Comparison of ENCODE assay signal across 10 mouse cellular contexts in genomic region chr2:167765811-167766210, GRCm38 (mm10).
A peak's percentile ranks its signal among the peaks of the same experiment; 100 is the strongest.
DNase-seq lines count a peak whose midpoint lies in the region; ATAC-seq and TF ChIP-seq lines count a peak whose summit lies in the region.
"Had no signal": no experiment of that assay in that cellular context is flagged by ENCODE, and none has a peak within 500 bp of the region (broad histone marks: within the 10 kb centered on the region; RNA-seq: fewer than 3 reads in every experiment).

No protein-coding gene starts in this region.

- H3K27me3 ChIP-seq in kidney, adult 2 months (replicated peaks; ENCODE audit: control insufficient read depth, insufficient read depth, low read length): no peaks in the 10 kb centered on the region
- H3K27me3 ChIP-seq in lung, postnatal 0 days (replicated peaks; ENCODE audit: insufficient read depth, low read length): no peaks in the 10 kb centered on the region
- H3K27me3 ChIP-seq in liver, embryonic 13.5 days: no peaks in the 10 kb centered on the region
- H3K27me3 ChIP-seq: embryonic facial prominence, embryonic 13.5 days; intestine, embryonic 15.5 days had no signal

- no peaks in the 10 kb centered on the region for H3K9me3 ChIP-seq in lung, postnatal 0 days (ENCODE audit: low read length)
- no peaks in the 10 kb centered on the region for H3K9me3 ChIP-seq in liver, embryonic 13.5 days (replicated peaks)
- H3K9me3 ChIP-seq: embryonic facial prominence, embryonic 13.5 days; intestine, embryonic 15.5 days had no signal

- H3K4me1 ChIP-seq in kidney, adult 2 months (ENCODE audit: control insufficient read depth, insufficient read depth, low read length): peaks cover 22% of the 10 kb centered on the region
- peaks cover 6% of the 10 kb centered on the region; the same call in 1 of the 2 replicates for H3K4me1 ChIP-seq in lung, postnatal 0 days (ENCODE audit: insufficient read depth, low read depth, low read length)
- H3K4me1 ChIP-seq in liver, embryonic 13.5 days (replicated peaks): peaks cover 37% of the 10 kb centered on the region

- H3K27ac ChIP-seq in kidney, adult 2 months (ENCODE audit: insufficient read depth, low read depth, low read length): peak overlapping the region; percentile 81
- H3K27ac ChIP-seq in lung, postnatal 0 days (ENCODE audit: low read length): peak overlapping the region; percentile 85; the same call in 1 of the 2 replicates
- H3K27ac ChIP-seq in liver, embryonic 13.5 days: peak overlapping the region; percentile 71; the same call in 1 of the 2 replicates

- TF ChIP-seq CTCF in kidney, adult 2 months (conservative IDR thresholded peaks at IDR 0.05; ENCODE audit: insufficient read depth, insufficient read length, low read depth, low read length): no peak
- TF ChIP-seq CTCF in lung, postnatal 0 days (IDR thresholded peaks at IDR 0.05): no peak

- no peak overlapping the region for H3K9ac ChIP-seq in lung, postnatal 0 days (replicated peaks; ENCODE audit: low read depth)
- 0 out of 2 replicates have a peak overlapping the region, but pooled peaks have one; percentile 62 for H3K9ac ChIP-seq in liver, embryonic 13.5 days
- H3K9ac ChIP-seq: intestine, embryonic 15.5 days had no signal

- no peak for DNase-seq in kidney, adult 2 months
- no peak for DNase-seq in kidney, adult 9 months
- DNase-seq in lung, postnatal 0 days (ENCODE audit: low spot score): no peak
- no peak for DNase-seq in lung, postnatal 10 days
- no peak for DNase-seq in liver, embryonic 13.5 days
- DNase-seq in frontal cortex, postnatal 25 days (ENCODE audit: low spot score in 2 of 2): no peak
- no peak for DNase-seq in adrenal gland, postnatal 14 days
- DNase-seq: gastrocnemius, postnatal 25 days had no signal

- TF ChIP-seq POLR2A in kidney, adult 2 months (IDR thresholded peaks at IDR 0.05; ENCODE audit: low read depth, low read length): no peak

- no peak for TF ChIP-seq EP300 in lung, postnatal 0 days (IDR thresholded peaks at IDR 0.05)

- H3K4me2 ChIP-seq in lung, postnatal 0 days (replicated peaks; ENCODE audit: low read depth, low read length): no peak overlapping the region
- H3K4me2 ChIP-seq in liver, embryonic 13.5 days: no peak overlapping the region
- H3K4me2 ChIP-seq: embryonic facial prominence, embryonic 13.5 days; intestine, embryonic 15.5 days had no signal

- 87% methylated on average over 6 of the region's 6 CpGs for WGBS in kidney, adult 2 months
- WGBS in lung, postnatal 0 days: 86% methylated on average over 6 of the region's 6 CpGs
- WGBS in liver, embryonic 13.5 days (ENCODE audit: insufficient replicate concordance): 78% methylated on average over 6 of the region's 6 CpGs

- ATAC-seq in lung, postnatal 0 days: no peak
- ATAC-seq in liver, embryonic 13.5 days (ENCODE audit: low read depth): no peak

- H3K4me3 ChIP-seq in kidney, adult 2 months (ENCODE audit: insufficient read depth, low read depth, low read length): no peak overlapping the region
- H3K4me3 ChIP-seq in lung, postnatal 0 days (ENCODE audit: low read depth, low read length): no peak overlapping the region
- no peak overlapping the region for H3K4me3 ChIP-seq in liver, embryonic 13.5 days (replicated peaks)
- H3K4me3 ChIP-seq: embryonic facial prominence, embryonic 13.5 days; intestine, embryonic 15.5 days had no signal

- no peaks in the 10 kb centered on the region for H3K36me3 ChIP-seq in kidney, adult 2 months (ENCODE audit: control insufficient read depth, insufficient read depth, low read length)
- H3K36me3 ChIP-seq in lung, postnatal 0 days (ENCODE audit: insufficient read depth, low read length): no peaks in the 10 kb centered on the region
- no peaks in the 10 kb centered on the region for H3K36me3 ChIP-seq in liver, embryonic 13.5 days
- H3K36me3 ChIP-seq: embryonic facial prominence, embryonic 13.5 days; intestine, embryonic 15.5 days had no signal
